Mouse (Mus musculus) heart, embryonic 15.5 days (tissue): ENCODE data around the gene Plk5. TPM values are rescaled to one million over a fixed set of nuclear protein-coding genes. Genes with fewer than 3 reads are reported as not detected.

Experiments used
- ATAC-seq: fragments of 200-750 bp; cut with Nextera tagmentation; replicated peaks from 2 replicates; pipeline ENCODE4 v1.8.0; 2017; ENCODE audit warnings: low read depth, moderate TSS enrichment; ENCODE audit not compliant: insufficient number of reproducible peaks, insufficient read depth, low FRiP score
- H3K27ac ChIP-seq: fragments of 300-500 bp; sonication (generic); 2 replicates; pipeline ENCODE4 v1.5.1; 2015; ENCODE audit warnings: mild to moderate bottlenecking, inconsistent platforms
- H3K27me3 ChIP-seq: fragments of 300-500 bp; sonication (generic); 2 replicates; pipeline ENCODE4 v1.6.1; 2015; ENCODE audit warnings: inconsistent platforms
- H3K36me3 ChIP-seq: fragments of 300-500 bp; sonication (generic); 2 replicates; pipeline ENCODE4 v1.6.1; 2015; ENCODE audit warnings: mild to moderate bottlenecking, inconsistent platforms
- H3K4me1 ChIP-seq: fragments of 300-500 bp; sonication (generic); replicated peaks from 2 replicates; pipeline ENCODE4 v1.6.1; 2015; ENCODE audit warnings: inconsistent platforms
- H3K4me2 ChIP-seq: fragments of 300-500 bp; sonication (generic); 2 replicates; pipeline ENCODE4 v1.6.1; 2015; ENCODE audit warnings: inconsistent platforms, mild to moderate bottlenecking, moderate library complexity
- H3K4me3 ChIP-seq: fragments of 300-500 bp; sonication (generic); 2 replicates; pipeline ENCODE4 v1.5.1; 2015; ENCODE audit warnings: mild to moderate bottlenecking, inconsistent platforms
- H3K9ac ChIP-seq: fragments of 300-500 bp; sonication (generic); 2 replicates; pipeline ENCODE4 v1.6.1; 2015; ENCODE audit warnings: mild to moderate bottlenecking, inconsistent platforms
- H3K9me3 ChIP-seq: fragments of 300-500 bp; sonication (generic); replicated peaks from 2 replicates; pipeline ENCODE4 v1.6.1; 2016; ENCODE audit warnings: inconsistent platforms
- WGBS: fragments of 180-500 bp; shearing (Covaris S2); methylation state at CpG from one replicate; pipeline ENCODE4 v1.1.7; 2015; ENCODE audit warnings: mixed read lengths; 5-methylcytosine and 5-hydroxymethylcytosine counted together
- microRNA-seq: library from miRNA; unstranded; fragments of <30 nt; microRNA quantifications from one replicate; pipeline ENCODE4, GENCODE M21; 2016
- polyA plus RNA-seq: library from polyadenylated mRNA; unstranded; fragments of >200 nt; fragmentation: Nextera tagmentation; extraction: Ambion mirVana; gene quantifications from 2 replicates; pipeline ENCODE4 v1.2.1, GENCODE M21; 2015

Gene Plk5
- polyA plus RNA-seq, 1 experiment from 2014 or later = 0.06 TPM

DNA sequence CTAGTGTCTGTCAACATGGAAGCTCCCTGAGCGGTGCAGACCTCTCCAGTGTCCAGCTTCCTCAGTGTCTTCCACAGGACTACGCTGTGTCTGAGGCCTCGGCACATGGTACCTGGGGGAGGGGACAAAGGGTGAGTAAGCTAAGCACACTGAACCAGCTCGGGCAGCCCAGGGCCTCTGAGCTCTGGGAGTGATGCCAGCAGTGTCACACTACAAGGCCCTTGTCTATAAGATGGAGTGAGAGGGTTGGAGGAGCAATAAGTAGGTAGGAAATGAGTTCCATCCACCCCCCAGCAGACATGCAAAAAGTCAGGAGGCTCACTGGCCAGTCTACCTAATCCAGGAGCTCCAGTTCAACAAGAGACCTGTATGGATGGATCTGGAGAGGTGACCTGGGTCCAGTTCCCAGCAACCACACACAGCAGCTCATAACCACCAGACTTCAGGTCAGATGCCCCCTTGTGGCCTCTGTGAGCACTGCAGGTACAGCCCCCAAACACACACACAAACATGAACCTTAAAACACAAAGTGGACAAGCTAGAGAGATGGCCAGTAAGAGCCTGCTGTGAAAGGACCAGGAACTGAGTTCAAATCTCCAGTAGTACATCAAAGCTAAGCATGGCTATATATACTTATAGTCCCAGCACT lies 46.9 kb downstream of the Plk5 start:
- 78% methylated on average over 4 of the region's 4 CpGs for WGBS
- no peaks in the 10 kb centered on the region for H3K9me3 ChIP-seq
- H3K27me3 ChIP-seq = no peaks in the 10 kb centered on the region
- no peak for ATAC-seq
- H3K36me3 ChIP-seq = peaks cover 32% of the 10 kb centered on the region
- no peak overlapping the region for H3K4me2 ChIP-seq
- H3K9ac ChIP-seq = no peak overlapping the region
- H3K4me1 ChIP-seq = peaks cover 43% of the 10 kb centered on the region
- no peak overlapping the region for H3K27ac ChIP-seq
- H3K4me3 ChIP-seq = no peak overlapping the region

GRCm38 (mm10) chr10:80405481-80406173 lies 49.4 kb downstream of the Plk5 start:
- Histone ChIP-seq H3K36me3 (peaks cover 50% of the 10 kb centered on the region), H3K4me1 (peaks cover 34% of the 10 kb centered on the region), H3K27me3 (no peaks in the 10 kb centered on the region)

DNA sequence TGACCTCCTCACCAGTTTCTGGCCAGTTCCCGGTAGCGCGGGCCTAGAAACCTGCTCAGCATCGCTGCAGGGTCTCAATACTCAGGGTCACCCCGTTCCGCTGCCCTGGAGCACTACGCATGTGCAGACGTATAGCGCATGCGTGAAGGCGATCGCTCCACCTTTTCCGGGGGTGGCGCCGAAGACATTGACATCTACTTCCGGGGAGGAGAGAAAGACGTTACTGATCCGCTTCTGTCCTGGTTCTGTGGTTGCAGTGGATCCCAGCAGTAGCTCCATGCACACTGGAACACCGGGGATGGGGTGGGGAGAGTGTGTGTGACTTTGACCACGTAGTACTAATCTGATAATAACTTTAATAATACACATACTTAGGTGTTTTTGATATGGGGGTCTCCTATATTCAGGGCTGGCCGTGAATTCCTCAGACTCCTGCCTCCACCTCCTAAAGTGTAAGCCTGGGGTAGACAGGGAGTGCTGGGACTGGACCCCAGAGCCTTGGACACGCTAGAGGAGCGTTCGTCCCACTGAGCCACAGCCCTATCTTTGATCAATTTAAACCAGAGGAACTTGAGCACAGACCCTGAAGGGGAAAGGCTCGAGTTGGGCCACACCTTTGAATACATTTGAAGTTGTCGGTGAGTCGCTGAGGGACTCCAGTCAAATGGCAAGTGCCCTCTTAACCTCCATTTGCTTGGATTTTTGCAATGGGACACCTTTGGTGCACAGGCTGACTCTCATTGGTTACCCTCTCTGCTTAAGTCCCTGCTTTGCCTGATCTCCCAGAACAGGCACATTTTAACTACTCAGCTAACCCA lies 50.6 kb downstream of the Plk5 start, which contains the start of gene Uqcr11:
TSS of gene Uqcr11 (minus strand) at position 147 of the 818 bp plus-strand sequence.
- Histone ChIP-seq H3K4me1 (peaks cover 31% of the 10 kb centered on the region), H3K4me2 (peak within 1 kb of the TSS; percentile 78), H3K36me3 (peaks cover 54% of the 10 kb centered on the region), H3K27me3 (no peaks in the 10 kb centered on the region), H3K9me3 (no peaks in the 10 kb centered on the region), H3K4me3 (peak within 1 kb of the TSS; percentile 85), H3K27ac (peak within 1 kb of the TSS; percentile 86), H3K9ac (peak within 1 kb of the TSS; percentile 91)
- ATAC-seq = peak; percentile 82
- under 1% methylated on average over 27 of the region's 27 CpGs for WGBS

More at GRCm38 (mm10) chr10:80405481-80406173, 49.4 kb downstream of the Plk5 start:
- Histone ChIP-seq H3K4me3 (peak overlapping the region; percentile 85), H3K9ac (peak overlapping the region; percentile 91), H3K9me3 (no peaks in the 10 kb centered on the region), H3K4me2 (peak overlapping the region; percentile 78), H3K27ac (peak overlapping the region; percentile 86; the same call in 1 of the 2 replicates)
- WGBS = 46% methylated on average over 10 of the region's 10 CpGs
- no peak for ATAC-seq

DNA sequence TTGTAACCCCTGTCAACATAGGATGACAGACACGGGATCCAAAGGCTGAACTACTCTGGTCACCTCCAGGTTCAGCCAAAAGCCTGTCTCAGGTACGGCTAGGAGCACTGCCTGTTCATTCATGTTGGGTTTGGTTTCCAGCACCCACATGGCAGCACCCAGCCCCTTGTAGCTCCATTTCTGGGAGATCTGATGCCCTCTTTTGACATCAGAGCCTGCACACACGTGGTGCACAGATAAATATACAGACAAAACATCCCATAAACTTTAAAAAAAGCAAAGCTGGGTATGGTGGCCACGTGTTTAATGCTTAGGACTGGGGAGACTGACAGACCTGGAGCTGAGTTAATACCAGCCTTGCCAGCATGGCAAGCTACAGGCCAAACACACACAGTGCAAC lies 51.7 kb downstream of the Plk5 start:
- 56% methylated on average over 4 of the region's 4 CpGs for WGBS
- Histone ChIP-seq H3K36me3 (peaks cover 55% of the 10 kb centered on the region), H3K4me1 (peaks cover 36% of the 10 kb centered on the region), H3K27ac (0 out of 2 replicates have a peak overlapping the region, but pooled peaks have one; percentile 86), H3K9me3 (no peaks in the 10 kb centered on the region), H3K27me3 (no peaks in the 10 kb centered on the region), H3K9ac (no peak overlapping the region), H3K4me3 (no peak overlapping the region), H3K4me2 (no peak overlapping the region)
- ATAC-seq = no peak

- Histone ChIP-seq H3K9me3 (no peaks in the 10 kb centered on the region), H3K36me3 (peaks cover 86% of the 10 kb centered on the region), H3K4me3 (no peak overlapping the region), H3K4me2 (no peak overlapping the region), H3K27me3 (no peaks in the 10 kb centered on the region), H3K4me1 (peaks cover 9% of the 10 kb centered on the region), H3K9ac (peak overlapping the region; percentile 25; the same call in 1 of the 2 replicates), H3K27ac (peak overlapping the region; percentile 56)
- WGBS = 83% methylated on average over 44 of the region's 44 CpGs
- no peak for ATAC-seq
These were observed 56.6 kb downstream of the Plk5 start for GRCm38 (mm10) chr10:80412656-80413541.

Small RNA genes lying within 50 kb of the gene (microRNA-seq; reads per million reads assigned to microRNA genes)
- gene Gm22721 = not detected

Other genes with a start within 250 kb of the Plk5 start
- gene Stk11, start 240.7 kb upstream of the Plk5 start, polyA plus RNA-seq = 10.0 and 14.2 TPM in 2 replicates
- gene Atp5d, start 217.8 kb upstream of the Plk5 start, polyA plus RNA-seq = 861 and 962 TPM in 2 replicates
- gene Cbarp, start 215.6 kb upstream of the Plk5 start, polyA plus RNA-seq = 1.7 and 2.9 TPM in 2 replicates
- 11.6 and 16.8 TPM in 2 replicates for gene Midn, start 208.2 kb upstream of the Plk5 start, polyA plus RNA-seq
- gene Cirbp, start 190.5 kb upstream of the Plk5 start, polyA plus RNA-seq = 86.7 and 90.2 TPM in 2 replicates
- gene 1600002K03Rik, start 183.5 kb upstream of the Plk5 start, polyA plus RNA-seq = 7.7 and 9.1 TPM in 2 replicates
- gene Efna2, start 177.0 kb upstream of the Plk5 start, polyA plus RNA-seq = 8.6 and 9.7 TPM in 2 replicates
- gene Mum1, start 130.0 kb upstream of the Plk5 start, polyA plus RNA-seq = 32.7 and 40.5 TPM in 2 replicates
- 553 and 586 TPM in 2 replicates for gene Ndufs7, start 107.3 kb upstream of the Plk5 start, polyA plus RNA-seq
- 47.7 and 52.9 TPM in 2 replicates for gene Gamt, start 95.4 kb upstream of the Plk5 start, polyA plus RNA-seq
- gene Dazap1, start 95.0 kb upstream of the Plk5 start, polyA plus RNA-seq = 31.5 and 40.0 TPM in 2 replicates
- gene Rps15, start 64.0 kb upstream of the Plk5 start, polyA plus RNA-seq = 525 and 544 TPM in 2 replicates
- 0.96 and 2.1 TPM in 2 replicates for gene Apc2, start 60.5 kb upstream of the Plk5 start, polyA plus RNA-seq
- 32.4 and 36.8 TPM in 2 replicates for gene 2310011J03Rik, start 35.9 kb upstream of the Plk5 start, polyA plus RNA-seq
- gene Pcsk4, start 27.0 kb upstream of the Plk5 start, polyA plus RNA-seq = 1.3 and 1.5 TPM in 2 replicates
- gene Reep6, start 26.5 kb upstream of the Plk5 start, polyA plus RNA-seq = 1.6 and 3.4 TPM in 2 replicates
- 10.9 and 12.7 TPM in 2 replicates for gene Adamtsl5, start 8.0 kb upstream of the Plk5 start, polyA plus RNA-seq
- gene Mex3d, start 31.2 kb downstream of the Plk5 start, polyA plus RNA-seq = 4.8 and 5.2 TPM in 2 replicates
- gene Mbd3, start 43.1 kb downstream of the Plk5 start, polyA plus RNA-seq = 122 and 177 TPM in 2 replicates
- gene Uqcr11, start 50.4 kb downstream of the Plk5 start, polyA plus RNA-seq = 1,499 and 1,535 TPM in 2 replicates
- 41.3 and 67.2 TPM in 2 replicates for gene Tcf3, start 77.2 kb downstream of the Plk5 start, polyA plus RNA-seq
- not detected in 2 replicates for gene Onecut3, start 138.4 kb downstream of the Plk5 start, polyA plus RNA-seq
- gene Atp8b3, start 182.7 kb downstream of the Plk5 start, polyA plus RNA-seq = 0.05 and 0.06 TPM in 2 replicates
- gene Rexo1, start 205.1 kb downstream of the Plk5 start, polyA plus RNA-seq = 13.6 and 20.2 TPM in 2 replicates
- 4.7 and 6.4 TPM in 2 replicates for gene Klf16, start 220.9 kb downstream of the Plk5 start, polyA plus RNA-seq
- 84.2 and 110 TPM in 2 replicates for gene Abhd17a, start 233.9 kb downstream of the Plk5 start, polyA plus RNA-seq
- 55.9 and 71.6 TPM in 2 replicates for gene Scamp4, start 246.4 kb downstream of the Plk5 start, polyA plus RNA-seq
- 3.0 and 3.9 TPM in 2 replicates for gene Adat3, start 246.4 kb downstream of the Plk5 start, polyA plus RNA-seq
- 1.2 and 2.7 TPM in 2 replicates for gene Gm49322, start 249.6 kb downstream of the Plk5 start, polyA plus RNA-seq